Mouse (Mus musculus) CH12.LX (cell line): ENCODE data around the gene Wnt11. TPM values are rescaled to one million over a fixed set of nuclear protein-coding genes. Genes with fewer than 3 reads are reported as not detected.

Experiments used
- DNase-seq: peaks from one replicate; pipeline ENCODE4 v3.0.0-alpha.2; 2013; ENCODE audit errors: extremely low read depth
- H3K27ac ChIP-seq: 2 replicates; pipeline ENCODE4 v1.5.1; 2012; ENCODE audit warnings: low read depth, mild to moderate bottlenecking, control low read depth, moderate library complexity; ENCODE audit not compliant: insufficient read depth
- H3K27me3 ChIP-seq: replicated peaks from 2 replicates; pipeline ENCODE3; 2012; ENCODE audit warnings: inconsistent platforms
- H3K36me3 ChIP-seq, 2 experiments: replicated peaks in 1 of 2; 2 replicates each; pipeline versions ENCODE3 to v1.6.1; 2012; ENCODE audit warnings: inconsistent platforms in 1 of 2, low read length in 1 of 2, mild to moderate bottlenecking in 1 of 2, mixed read lengths in 1 of 2, moderate library complexity in 1 of 2; ENCODE audit not compliant: control insufficient read depth in 1 of 2, insufficient read depth in 1 of 2
- H3K4me1 ChIP-seq, 2 experiments: 2 replicates each; pipeline ENCODE4 v1.6.1; 2012; ENCODE audit warnings: inconsistent platforms in 1 of 2, moderate library complexity in 1 of 2; ENCODE audit not compliant: insufficient read depth in 2 of 2, control insufficient read depth in 1 of 2
- H3K4me2 ChIP-seq: 2 replicates; pipeline ENCODE4 v1.6.1; 2012; ENCODE audit warnings: low read depth, mild to moderate bottlenecking, control low read depth; ENCODE audit not compliant: poor library complexity, insufficient read depth, severe bottlenecking
- H3K4me3 ChIP-seq, 3 experiments: fragments of 150-350 bp in 1 of 3; sonication (generic) in 1 of 3; replicated peaks in 1 of 3; 2 replicates each; pipeline versions ENCODE3 to v1.5.1; 2011 to 2012; ENCODE audit warnings: low read depth in 2 of 3, low read length in 2 of 3, mild to moderate bottlenecking in 2 of 3, moderate library complexity in 2 of 3, control low read depth in 1 of 3, improper control_type of control experiment in 1 of 3, inconsistent platforms in 1 of 3, mixed read lengths in 1 of 3; ENCODE audit not compliant: poor library complexity in 1 of 3
- H3K79me2 ChIP-seq: replicated peaks from 2 replicates; pipeline ENCODE4 v1.6.1; 2012; ENCODE audit warnings: mild to moderate bottlenecking, moderate library complexity; ENCODE audit not compliant: control insufficient read depth, poor library complexity, insufficient read depth, severe bottlenecking; ENCODE audit errors: extremely low read depth
- H3K9ac ChIP-seq: 2 replicates; pipeline ENCODE4 v1.6.1; 2012; ENCODE audit warnings: low read depth, mild to moderate bottlenecking, control low read depth, moderate library complexity; ENCODE audit not compliant: insufficient read depth
- H3K9me3 ChIP-seq: replicated peaks from 2 replicates; pipeline ENCODE3; 2012; ENCODE audit warnings: low read length, inconsistent platforms, mixed read lengths
- BHLHE40 ChIP-seq: IDR thresholded peaks from 2 replicates; pipeline ENCODE4 v1.6.1; 2011; ENCODE audit warnings: mild to moderate bottlenecking, low read depth, low read length, improper control_type of control experiment
- CHD1 ChIP-seq: IDR thresholded peaks from 2 replicates; pipeline ENCODE4 v1.6.1; 2012; ENCODE audit warnings: low read depth, low read length, improper control_type of control experiment, inconsistent platforms
- E2F4 ChIP-seq: IDR thresholded peaks from 2 replicates; pipeline ENCODE4 v1.6.1; 2011; ENCODE audit warnings: low read depth, low read length, improper control_type of control experiment; ENCODE audit not compliant: insufficient replicate concordance
- ELF1 ChIP-seq: IDR thresholded peaks from 2 replicates; pipeline ENCODE4 v1.6.1; 2014; ENCODE audit warnings: low read depth, mild to moderate bottlenecking, inconsistent platforms, low read length, improper control_type of control experiment
- ETS1 ChIP-seq: conservative IDR thresholded peaks from 2 replicates; pipeline ENCODE4 v1.6.1; 2012; ENCODE audit warnings: low read depth, mild to moderate bottlenecking, inconsistent platforms, low read length, improper control_type of control experiment, moderate library complexity
- GABPA ChIP-seq: IDR thresholded peaks from 2 replicates; pipeline ENCODE4 v1.6.1; 2012; ENCODE audit warnings: low read depth, low read length, improper control_type of control experiment, inconsistent platforms; ENCODE audit not compliant: insufficient replicate concordance
- HCFC1 ChIP-seq: IDR thresholded peaks from 2 replicates; pipeline ENCODE4 v1.6.1; 2012; ENCODE audit warnings: low read depth, mild to moderate bottlenecking, inconsistent platforms, low read length, improper control_type of control experiment
- IRF4 ChIP-seq: IDR thresholded peaks from 2 replicates; pipeline ENCODE4 v1.6.1; 2014; ENCODE audit warnings: low read depth, mild to moderate bottlenecking, inconsistent platforms, low read length, improper control_type of control experiment
- JUND ChIP-seq: conservative IDR thresholded peaks from 2 replicates; pipeline ENCODE4 v1.6.1; 2011; ENCODE audit warnings: low read depth, low read length, improper control_type of control experiment
- MAFK ChIP-seq: IDR thresholded peaks from 2 replicates; pipeline ENCODE4 v1.6.1; 2011; ENCODE audit warnings: low read length, improper control_type of control experiment; ENCODE audit not compliant: insufficient replicate concordance
- MAX ChIP-seq: IDR thresholded peaks from 2 replicates; pipeline ENCODE4 v1.6.1; 2011; ENCODE audit warnings: low read length, improper control_type of control experiment
- MAZ ChIP-seq: IDR thresholded peaks from 2 replicates; pipeline ENCODE4 v1.6.1; 2012; ENCODE audit warnings: low read depth, mild to moderate bottlenecking, inconsistent platforms, low read length, improper control_type of control experiment, moderate library complexity
- MEF2A ChIP-seq: IDR thresholded peaks from 2 replicates; pipeline ENCODE4 v1.6.1; 2014; ENCODE audit warnings: low read depth, mild to moderate bottlenecking, inconsistent platforms, low read length, improper control_type of control experiment, borderline replicate concordance
- MYC ChIP-seq: IDR thresholded peaks from 2 replicates; pipeline ENCODE4 v1.6.1; 2011; ENCODE audit warnings: low read depth, mild to moderate bottlenecking, improper control_type of control experiment, low read length
- NELFE ChIP-seq: IDR thresholded peaks from 2 replicates; pipeline ENCODE4 v1.6.1; 2011; ENCODE audit warnings: low read depth, low read length, improper control_type of control experiment
- POLR2A ChIP-seq: IDR thresholded peaks from 2 replicates; pipeline ENCODE4 v1.6.1; 2011; ENCODE audit warnings: low read depth, mild to moderate bottlenecking, improper control_type of control experiment, low read length
- POLR2AphosphoS2 ChIP-seq: IDR thresholded peaks from 2 replicates; pipeline ENCODE4 v1.6.1; 2011; ENCODE audit warnings: low read depth, low read length, improper control_type of control experiment
- RAD21 ChIP-seq: IDR thresholded peaks from 2 replicates; pipeline ENCODE4 v1.6.1; 2011; ENCODE audit warnings: low read depth, mild to moderate bottlenecking, low read length, improper control_type of control experiment, moderate library complexity
- RCOR1 ChIP-seq: conservative IDR thresholded peaks from 2 replicates; pipeline ENCODE4 v1.6.1; 2012; ENCODE audit warnings: low read depth, mild to moderate bottlenecking, inconsistent platforms, low read length, improper control_type of control experiment
- SMC3 ChIP-seq: IDR thresholded peaks from 2 replicates; pipeline ENCODE4 v1.6.1; 2011; ENCODE audit warnings: low read depth, low read length, improper control_type of control experiment
- UBTF ChIP-seq: IDR thresholded peaks from 2 replicates; pipeline ENCODE4 v1.6.1; 2012; ENCODE audit warnings: low read depth, mild to moderate bottlenecking, inconsistent platforms, low read length, improper control_type of control experiment, moderate library complexity
- ZC3H11A ChIP-seq: IDR thresholded peaks from 2 replicates; pipeline ENCODE4 v1.6.1; 2012; ENCODE audit warnings: low read depth, mild to moderate bottlenecking, inconsistent platforms, low read length, improper control_type of control experiment
- ZKSCAN1 ChIP-seq: IDR thresholded peaks from 2 replicates; pipeline ENCODE4 v1.6.1; 2012; ENCODE audit warnings: low read depth, inconsistent platforms, low read length, improper control_type of control experiment, borderline replicate concordance
- dilution Hi-C: fragments of 300-500 bp; cut with MboI; formaldehyde crosslinking; loops from 2 replicates; pipeline ENCODE4 v1.14.3; 2020; ENCODE audit warnings: low sequenced_read_pairs; ENCODE audit not compliant: extremely low pct_unique_long_range_greater_than_20kb, extremely low pct_ligation_motif_present
- in situ Hi-C: fragments of 300-500 bp; cut with MboI; formaldehyde crosslinking; loops from 3 replicates; pipeline ENCODE4 v1.14.3; 2019; ENCODE audit warnings: low sequenced_read_pairs, low pct_ligation_motif_present, low pct_unique_long_range_greater_than_20kb, mixed read lengths
- polyA plus RNA-seq: library from polyadenylated mRNA; unstranded; fragments of >175 nt; gene quantifications from 2 replicates; pipeline ENCODE4 v1.2.1, GENCODE M21; 2012; ENCODE audit warnings: low read depth; ENCODE audit not compliant: insufficient read length
- total RNA-seq, 2 experiments: library from RNA; depleted of rRNA; stranded (reverse); fragments of 300-350 nt in 1 of 2; fragments of >200 nt in 1 of 2; gene quantifications; 2 replicates each; pipeline ENCODE4 v1.2.3; 2012 to 2014

The Wnt11 gene
- total and polyA plus RNA-seq, 3 experiments = 0.21 TPM; not detected in 2

GRCm38 (mm10) chr7:98875390-98875990, 40.6 kb downstream of the Wnt11 start:
- TF ChIP-seq MAZ (no peak), UBTF (no peak), POLR2A (no peak), ELF1 (no peak), JUND (no peak), RCOR1 (no peak), MYC (no peak), NELFE (no peak), HCFC1 (no peak), RAD21 (no peak), GABPA (no peak), MEF2A (no peak), ZC3H11A (no peak), MAFK (no peak), MAX (no peak), IRF4 (no peak), ETS1 (no peak)
- no peaks in the 10 kb centered on the region for H3K36me3 ChIP-seq
- no peaks in the 10 kb centered on the region for H3K27me3 ChIP-seq
- H3K4me1 ChIP-seq = peaks cover 3 to 19% of the 10 kb centered on the region in 2 experiments; a peak in 3 of 4 replicates
- H3K79me2 ChIP-seq = no peaks in the 10 kb centered on the region
- no peaks in the 10 kb centered on the region for H3K9me3 ChIP-seq
- dilution Hi-C loops = no loop called here
- no peak overlapping the region for H3K4me3 ChIP-seq
- H3K27ac ChIP-seq = no peak overlapping the region
- DNase-seq = no peak
- in situ Hi-C loops = no loop called here
- H3K9ac ChIP-seq = no peak overlapping the region
- H3K4me2 ChIP-seq = no peak overlapping the region

GRCm38 (mm10) chr7:98876119-98876518, 41.2 kb downstream of the Wnt11 start:
- in situ Hi-C loops = no loop called here

More at GRCm38 (mm10) chr7:98876119-98876518, 41.2 kb downstream of the Wnt11 start:
- Histone ChIP-seq H3K9me3 (no peaks in the 10 kb centered on the region), H3K27ac (no peak overlapping the region), H3K27me3 (no peaks in the 10 kb centered on the region), H3K4me2 (no peak overlapping the region), H3K36me3 (no peaks in the 10 kb centered on the region), H3K79me2 (no peaks in the 10 kb centered on the region), H3K4me3 (no peak overlapping the region), H3K4me1 (peaks cover 3 to 15% of the 10 kb centered on the region in 2 experiments), H3K9ac (no peak overlapping the region)
- dilution Hi-C loops = no loop called here
- DNase-seq = no peak
- TF ChIP-seq SMC3 = no peak
- TF ChIP-seq GABPA = no peak
- TF ChIP-seq ETS1 = no peak
- TF ChIP-seq CHD1 = no peak
- no peak for TF ChIP-seq BHLHE40
- no peak for TF ChIP-seq JUND
- no peak for TF ChIP-seq ZKSCAN1
- no peak for TF ChIP-seq HCFC1
- TF ChIP-seq E2F4 = no peak
- no peak for TF ChIP-seq MAFK
- no peak for TF ChIP-seq IRF4
- no peak for TF ChIP-seq POLR2AphosphoS2
